Mouse (Mus musculus) testis, adult 2 months (tissue): ENCODE data around the gene Glyat.

Experiments used
- CTCF ChIP-seq: fragments of 200-500 bp; IDR thresholded peaks from 2 replicates; pipeline ENCODE4 v1.5.1; 2012; ENCODE audit warnings: low read depth, mild to moderate bottlenecking, inconsistent platforms, low read length, moderate library complexity; ENCODE audit not compliant: control insufficient read depth, insufficient read depth, insufficient replicate concordance
- POLR2A ChIP-seq: fragments of 200-500 bp; IDR thresholded peaks from 2 replicates; pipeline ENCODE4 v1.6.1; 2012; ENCODE audit warnings: low read depth, mild to moderate bottlenecking, inconsistent platforms, low read length, moderate library complexity; ENCODE audit not compliant: control insufficient read depth

DNA sequence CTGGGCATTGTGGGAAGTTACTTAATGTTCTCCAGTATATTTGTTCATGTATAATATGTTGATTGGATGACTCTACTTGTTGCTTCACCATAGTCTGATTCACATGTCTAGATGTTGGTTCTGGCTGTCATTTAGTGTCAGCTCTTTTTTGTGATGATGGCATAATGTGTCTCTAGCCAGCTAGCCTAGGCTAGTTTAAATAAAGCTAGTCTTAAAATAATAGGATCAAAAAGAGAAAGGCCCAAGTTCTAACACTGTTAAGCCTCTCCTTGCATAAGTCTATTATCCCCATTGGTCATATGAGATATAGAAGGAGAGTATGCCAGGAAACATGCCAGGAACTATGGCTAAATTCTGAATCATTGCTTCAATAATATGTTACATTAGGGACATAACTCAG lies 16.4 kb downstream of the Glyat start:
- TF ChIP-seq POLR2A (no peak), CTCF (no peak)
